Mouse (Mus musculus) heart, embryonic 15.5 days (tissue): Measurements from ENCODE around the gene Ccdc184. TPM values are rescaled to one million over a fixed set of nuclear protein-coding genes. Genes with fewer than 3 reads are reported as not detected.

Source experiments
- ATAC-seq: fragments of 200-750 bp; cut with Nextera tagmentation; replicated peaks from 2 replicates; pipeline ENCODE4 v1.8.0; 2017; ENCODE audit warnings: low read depth, moderate TSS enrichment; ENCODE audit not compliant: insufficient number of reproducible peaks, insufficient read depth, low FRiP score
- H3K27ac ChIP-seq: fragments of 300-500 bp; sonication (generic); 2 replicates; pipeline ENCODE4 v1.5.1; 2015; ENCODE audit warnings: mild to moderate bottlenecking, inconsistent platforms
- H3K27me3 ChIP-seq: fragments of 300-500 bp; sonication (generic); 2 replicates; pipeline ENCODE4 v1.6.1; 2015; ENCODE audit warnings: inconsistent platforms
- H3K36me3 ChIP-seq: fragments of 300-500 bp; sonication (generic); 2 replicates; pipeline ENCODE4 v1.6.1; 2015; ENCODE audit warnings: mild to moderate bottlenecking, inconsistent platforms
- H3K4me1 ChIP-seq: fragments of 300-500 bp; sonication (generic); replicated peaks from 2 replicates; pipeline ENCODE4 v1.6.1; 2015; ENCODE audit warnings: inconsistent platforms
- H3K4me2 ChIP-seq: fragments of 300-500 bp; sonication (generic); 2 replicates; pipeline ENCODE4 v1.6.1; 2015; ENCODE audit warnings: inconsistent platforms, mild to moderate bottlenecking, moderate library complexity
- H3K4me3 ChIP-seq: fragments of 300-500 bp; sonication (generic); 2 replicates; pipeline ENCODE4 v1.5.1; 2015; ENCODE audit warnings: mild to moderate bottlenecking, inconsistent platforms
- H3K9ac ChIP-seq: fragments of 300-500 bp; sonication (generic); 2 replicates; pipeline ENCODE4 v1.6.1; 2015; ENCODE audit warnings: mild to moderate bottlenecking, inconsistent platforms
- H3K9me3 ChIP-seq: fragments of 300-500 bp; sonication (generic); replicated peaks from 2 replicates; pipeline ENCODE4 v1.6.1; 2016; ENCODE audit warnings: inconsistent platforms
- WGBS: fragments of 180-500 bp; shearing (Covaris S2); methylation state at CpG from one replicate; pipeline ENCODE4 v1.1.7; 2015; ENCODE audit warnings: mixed read lengths; 5-methylcytosine and 5-hydroxymethylcytosine counted together
- polyA plus RNA-seq: library from polyadenylated mRNA; unstranded; fragments of >200 nt; fragmentation: Nextera tagmentation; extraction: Ambion mirVana; gene quantifications from 2 replicates; pipeline ENCODE4 v1.2.1, GENCODE M21; 2015

Ccdc184 gene
- polyA plus RNA-seq, 1 experiment from 2014 or later, result 1.6 TPM

DNA sequence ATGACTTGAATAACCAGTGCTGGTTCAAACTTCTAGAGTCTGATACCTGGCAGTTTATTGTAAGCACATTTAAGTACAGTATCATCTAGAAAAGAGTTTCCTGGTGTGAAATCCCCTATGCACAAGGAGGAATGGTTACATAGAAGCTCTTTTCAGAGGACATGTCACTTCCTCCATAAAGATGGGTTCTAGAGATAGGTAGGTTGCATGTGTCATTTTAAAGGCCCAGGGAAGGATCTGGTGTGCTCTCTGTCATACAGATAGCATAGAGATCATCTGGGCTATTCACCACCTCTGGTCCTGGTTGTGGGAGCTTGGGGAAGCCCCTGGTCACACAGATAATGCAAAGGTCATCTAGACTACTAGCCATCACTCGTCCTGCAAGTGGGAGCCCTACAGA lies 9.7 kb upstream of the Ccdc184 start:
- no peaks in the 10 kb centered on the region for H3K9me3 ChIP-seq
- no peaks in the 10 kb centered on the region for H3K36me3 ChIP-seq
- no peak overlapping the region for H3K9ac ChIP-seq
- no peak for ATAC-seq
- H3K27ac ChIP-seq, result no peak overlapping the region
- H3K4me1 ChIP-seq, result no peaks in the 10 kb centered on the region
- H3K27me3 ChIP-seq, result no peaks in the 10 kb centered on the region
- H3K4me2 ChIP-seq, result no peak overlapping the region
- WGBS, result 22% methylated on average over 1 of the region's 1 CpGs
- no peak overlapping the region for H3K4me3 ChIP-seq

DNA sequence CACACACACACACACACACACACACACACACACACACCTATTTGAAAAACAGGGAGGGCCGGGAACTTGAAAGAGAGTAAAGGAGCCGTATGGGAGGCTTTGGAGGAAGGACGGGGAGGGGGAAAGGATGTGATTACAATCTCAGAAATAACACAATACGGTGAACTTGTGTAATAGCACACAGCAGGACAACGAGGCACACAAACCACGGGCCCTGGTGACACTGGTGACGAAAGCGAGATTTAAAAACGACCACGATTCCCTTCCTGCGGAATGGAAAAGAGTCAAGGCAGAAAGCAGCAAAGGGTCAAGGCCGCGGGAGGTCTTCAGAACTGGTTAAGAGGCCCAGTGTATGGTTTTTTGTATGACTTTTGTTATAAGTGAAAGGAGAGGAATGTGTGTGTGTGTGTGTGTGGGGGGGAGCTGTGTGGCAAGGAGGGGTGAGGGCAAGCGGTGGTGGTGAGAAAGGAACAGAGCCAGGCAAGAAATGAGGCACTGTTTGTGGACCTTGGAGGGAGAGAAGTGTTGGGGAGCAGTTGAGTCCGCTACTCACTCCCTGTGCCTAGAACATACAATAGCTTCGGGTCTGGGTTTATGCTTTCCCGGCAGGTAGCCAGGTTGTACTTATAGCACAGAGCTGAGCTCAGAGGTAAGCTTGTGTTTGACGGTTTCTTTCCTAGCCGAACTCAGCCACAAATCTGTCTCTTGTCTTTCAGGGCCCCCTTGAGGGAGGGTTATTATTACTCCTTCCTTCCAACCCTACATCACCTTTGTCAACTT lies 5.7 kb upstream of the Ccdc184 start:
- H3K4me1 ChIP-seq, result no peaks in the 10 kb centered on the region; the same call in 1 of the 2 replicates
- H3K36me3 ChIP-seq, result no peaks in the 10 kb centered on the region
- H3K4me3 ChIP-seq, result no peak overlapping the region
- peaks cover 13% of the 10 kb centered on the region for H3K27me3 ChIP-seq
- WGBS, result 74% methylated on average over 19 of the region's 19 CpGs
- H3K9me3 ChIP-seq, result no peaks in the 10 kb centered on the region
- H3K27ac ChIP-seq, result no peak overlapping the region
- ATAC-seq, result no peak
- H3K4me2 ChIP-seq, result no peak overlapping the region
- no peak overlapping the region for H3K9ac ChIP-seq

GRCm38 (mm10) chr15:98162561-98162960 lies 4.4 kb upstream of the Ccdc184 start:
- Histone ChIP-seq H3K9ac (no peak overlapping the region), H3K27me3 (peaks cover 24% of the 10 kb centered on the region), H3K4me1 (peaks cover 11% of the 10 kb centered on the region), H3K4me2 (no peak overlapping the region), H3K4me3 (no peak overlapping the region), H3K27ac (peak overlapping the region; percentile 49), H3K36me3 (no peaks in the 10 kb centered on the region), H3K9me3 (no peaks in the 10 kb centered on the region)
- ATAC-seq, result no peak
- WGBS, result 35% methylated on average over 4 of the region's 4 CpGs

DNA sequence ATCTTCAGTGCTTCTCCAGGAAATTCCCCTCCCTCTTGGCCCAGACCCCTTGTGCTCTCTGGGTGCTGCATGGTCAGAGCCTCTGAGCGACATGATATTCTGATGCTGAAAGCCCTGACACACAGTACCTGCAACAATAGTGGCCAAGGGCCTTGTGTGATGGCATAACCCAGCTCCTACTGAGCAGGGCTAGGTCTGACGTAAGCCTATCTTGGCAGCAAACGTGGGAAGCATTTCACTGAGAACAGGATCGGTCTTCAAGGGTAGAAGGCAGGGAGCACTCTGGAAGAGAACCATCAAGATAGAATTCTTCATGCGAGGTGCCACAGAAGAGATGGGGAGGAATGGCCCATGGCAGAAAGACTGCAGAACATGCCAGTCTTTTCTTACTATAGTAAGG lies 1.4 kb upstream of the Ccdc184 start, which contains the start of gene Asb8:
TSS of gene Asb8 (minus strand) at position 101 of the 400 bp plus-strand sequence.
- no peaks in the 10 kb centered on the region for H3K9me3 ChIP-seq
- H3K4me3 ChIP-seq, result no peak within 1 kb of the TSS
- H3K36me3 ChIP-seq, result no peaks in the 10 kb centered on the region
- H3K4me1 ChIP-seq, result peaks cover 22% of the 10 kb centered on the region
- H3K4me2 ChIP-seq, result no peak within 1 kb of the TSS
- H3K27ac ChIP-seq, result no peak within 1 kb of the TSS
- H3K9ac ChIP-seq, result no peak within 1 kb of the TSS
- peaks cover 54% of the 10 kb centered on the region for H3K27me3 ChIP-seq
- ATAC-seq, result no peak
- 76% methylated on average over 5 of the region's 5 CpGs for WGBS

- Histone ChIP-seq H3K4me3 (peak overlapping the region; percentile 56), H3K36me3 (no peaks in the 10 kb centered on the region), H3K4me1 (peaks cover 22% of the 10 kb centered on the region), H3K4me2 (peak overlapping the region; percentile 92), H3K9ac (peak overlapping the region; percentile 43), H3K27ac (no peak overlapping the region), H3K9me3 (no peaks in the 10 kb centered on the region), H3K27me3 (peaks cover 78% of the 10 kb centered on the region)
- peak; percentile 65 for ATAC-seq
- WGBS, result 2% methylated on average over 69 of the region's 69 CpGs
Observed at GRCm38 (mm10) chr15:98167645-98168621, 975 bp downstream of the Ccdc184 start.

- H3K27ac ChIP-seq, result no peak overlapping the region
- peak overlapping the region; percentile 56 for H3K4me3 ChIP-seq
- peaks cover 84% of the 10 kb centered on the region for H3K27me3 ChIP-seq
- H3K36me3 ChIP-seq, result no peaks in the 10 kb centered on the region
- peaks cover 22% of the 10 kb centered on the region for H3K4me1 ChIP-seq
- no peaks in the 10 kb centered on the region for H3K9me3 ChIP-seq
- WGBS, result 11% methylated on average over 19 of the region's 19 CpGs
- peak overlapping the region; percentile 92 for H3K4me2 ChIP-seq
- no peak for ATAC-seq
- no peak overlapping the region for H3K9ac ChIP-seq
Observed at GRCm38 (mm10) chr15:98168622-98169004, 1.7 kb downstream of the Ccdc184 start.

DNA sequence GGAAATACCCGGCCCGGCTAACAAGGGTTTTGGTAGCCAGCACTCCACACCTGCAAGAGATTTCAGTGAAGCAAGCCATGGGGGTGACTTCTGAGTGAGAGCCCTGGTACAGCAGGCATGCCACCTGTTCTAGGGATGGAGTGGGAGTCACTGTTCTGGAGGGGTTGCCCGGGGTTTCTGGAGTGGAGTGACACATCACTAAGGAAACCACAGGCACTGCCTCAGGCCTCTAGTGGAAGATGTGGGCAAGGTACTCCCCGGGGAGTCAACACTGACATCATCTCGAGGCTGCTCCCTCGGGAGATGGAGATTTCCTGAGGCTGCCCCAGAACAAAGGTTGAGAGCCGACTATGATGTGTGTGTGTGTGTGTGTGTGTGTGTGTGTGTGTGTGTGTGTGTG lies 3.4 kb downstream of the Ccdc184 start:
- H3K4me2 ChIP-seq, result no peak overlapping the region
- no peak overlapping the region for H3K27ac ChIP-seq
- peaks cover 22% of the 10 kb centered on the region for H3K4me1 ChIP-seq
- no peaks in the 10 kb centered on the region for H3K9me3 ChIP-seq
- no peaks in the 10 kb centered on the region for H3K36me3 ChIP-seq
- H3K9ac ChIP-seq, result no peak overlapping the region
- H3K27me3 ChIP-seq, result peaks cover 89% of the 10 kb centered on the region
- H3K4me3 ChIP-seq, result no peak overlapping the region
- ATAC-seq, result no peak
- WGBS, result 41% methylated on average over 7 of the region's 7 CpGs

- no peaks in the 10 kb centered on the region for H3K36me3 ChIP-seq
- no peak overlapping the region for H3K27ac ChIP-seq
- H3K9me3 ChIP-seq, result no peaks in the 10 kb centered on the region
- no peak overlapping the region for H3K4me2 ChIP-seq
- peaks cover 84% of the 10 kb centered on the region for H3K27me3 ChIP-seq
- 65% methylated on average over 9 of the region's 9 CpGs for WGBS
- H3K4me1 ChIP-seq, result peaks cover 22% of the 10 kb centered on the region
- H3K9ac ChIP-seq, result no peak overlapping the region
- ATAC-seq, result no peak
- H3K4me3 ChIP-seq, result no peak overlapping the region
Observed at GRCm38 (mm10) chr15:98170917-98171316, 4.0 kb downstream of the Ccdc184 start.

DNA sequence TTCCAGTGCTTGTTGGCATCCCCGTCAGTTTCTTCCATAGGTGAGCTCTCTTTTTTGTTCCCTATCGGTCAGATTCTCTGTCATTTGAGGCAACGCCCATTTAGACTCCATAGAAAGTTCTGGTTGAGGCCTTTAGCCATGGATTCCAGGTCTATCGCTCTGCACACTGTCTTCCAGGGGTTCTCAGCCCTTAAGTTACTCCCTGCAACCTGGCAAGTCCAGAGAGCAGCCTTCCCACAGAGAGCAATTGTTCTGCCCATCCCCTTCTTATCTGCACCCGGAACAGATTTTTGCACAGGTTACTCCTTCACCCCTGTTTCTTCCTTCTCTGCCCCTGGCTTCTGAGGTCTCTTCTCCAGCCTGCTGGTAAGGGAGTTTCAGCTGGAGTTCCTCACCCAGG lies 5.2 kb downstream of the Ccdc184 start:
- no peak for ATAC-seq
- Histone ChIP-seq H3K36me3 (no peaks in the 10 kb centered on the region), H3K27me3 (peaks cover 73% of the 10 kb centered on the region), H3K4me3 (no peak overlapping the region), H3K27ac (no peak overlapping the region), H3K4me2 (no peak overlapping the region), H3K9me3 (no peaks in the 10 kb centered on the region), H3K4me1 (peaks cover 16% of the 10 kb centered on the region), H3K9ac (no peak overlapping the region)
- WGBS, result 73% methylated on average over 5 of the region's 5 CpGs

DNA sequence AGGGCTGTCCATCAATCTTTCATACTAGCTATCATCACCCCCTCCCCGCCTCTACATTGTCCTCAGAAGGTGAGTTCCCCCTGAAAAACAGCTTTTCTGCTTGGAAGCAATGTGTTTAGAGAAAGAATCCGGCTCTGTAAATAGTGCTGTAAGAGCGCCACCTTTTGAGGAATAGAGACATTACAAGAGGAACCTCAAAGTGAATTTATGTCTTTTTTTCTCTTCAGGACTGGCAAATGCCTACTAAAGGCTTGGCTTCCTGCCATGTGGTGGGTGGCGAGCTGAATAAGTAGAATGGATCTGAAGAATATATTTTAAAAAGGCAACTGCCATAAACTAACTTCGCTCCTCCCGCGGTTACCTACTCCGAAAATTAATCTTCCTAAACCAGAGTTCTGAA lies 6.9 kb downstream of the Ccdc184 start:
- Histone ChIP-seq H3K9me3 (no peaks in the 10 kb centered on the region), H3K9ac (no peak overlapping the region), H3K36me3 (no peaks in the 10 kb centered on the region), H3K27ac (no peak overlapping the region), H3K4me1 (no peaks in the 10 kb centered on the region), H3K4me3 (no peak overlapping the region), H3K4me2 (no peak overlapping the region), H3K27me3 (peaks cover 56% of the 10 kb centered on the region)
- ATAC-seq, result no peak
- WGBS, result 34% methylated on average over 8 of the region's 8 CpGs

DNA sequence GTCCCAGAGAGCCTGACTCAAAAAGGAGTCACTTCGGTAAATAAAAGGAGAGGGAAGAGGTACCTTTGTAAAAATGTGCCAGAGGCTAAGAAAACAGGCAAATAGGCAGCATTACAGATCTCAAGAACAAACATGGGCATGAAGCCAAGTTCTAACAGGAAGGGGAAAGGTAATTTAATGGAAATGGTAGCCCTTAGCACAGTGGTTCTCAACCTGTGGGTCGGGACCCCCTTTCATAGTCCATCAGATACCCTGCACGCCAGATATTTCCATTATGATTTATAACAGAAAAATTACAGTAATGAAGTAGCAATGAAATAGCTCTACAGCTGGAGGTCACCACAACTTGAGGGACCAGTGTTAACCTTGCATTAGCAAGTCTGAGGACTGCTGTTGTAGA lies 10.4 kb downstream of the Ccdc184 start:
- Histone ChIP-seq H3K4me1 (peaks cover 12% of the 10 kb centered on the region), H3K27me3 (peaks cover 21% of the 10 kb centered on the region), H3K4me2 (no peak overlapping the region), H3K4me3 (no peak overlapping the region), H3K27ac (no peak overlapping the region), H3K9me3 (no peaks in the 10 kb centered on the region), H3K9ac (no peak overlapping the region), H3K36me3 (no peaks in the 10 kb centered on the region)
- ATAC-seq, result no peak
- 58% methylated on average over 3 of the region's 3 CpGs for WGBS
